Mouse (Mus musculus): ENCODE measurements around the gene Psmd9.

Psmd9 gene

DNA sequence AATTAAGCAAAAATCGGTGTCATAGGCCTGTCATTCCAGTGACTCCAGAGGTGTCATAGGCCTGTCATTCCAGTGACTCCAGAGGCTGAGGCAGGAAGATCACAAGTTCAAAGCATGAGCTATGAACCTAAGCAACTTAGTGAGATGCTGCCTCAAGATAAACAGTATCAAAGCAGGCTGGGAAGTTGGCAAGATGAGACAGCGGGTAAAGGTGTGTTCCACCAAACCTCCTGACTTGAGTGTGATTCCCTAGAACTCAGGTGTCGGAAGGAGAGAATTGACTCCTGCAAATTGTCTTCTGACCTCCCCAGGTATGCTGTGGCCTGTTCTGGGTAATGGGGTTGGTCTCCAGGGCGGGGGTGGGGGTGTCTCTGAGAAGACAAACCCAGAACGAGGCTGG is at the start of gene Psmd9:
TSS of gene Psmd9 (plus strand) at position 130 of the 400 bp plus-strand sequence.
- no peak for DNase-seq (ENCODE audit: low spot score)

DNA sequence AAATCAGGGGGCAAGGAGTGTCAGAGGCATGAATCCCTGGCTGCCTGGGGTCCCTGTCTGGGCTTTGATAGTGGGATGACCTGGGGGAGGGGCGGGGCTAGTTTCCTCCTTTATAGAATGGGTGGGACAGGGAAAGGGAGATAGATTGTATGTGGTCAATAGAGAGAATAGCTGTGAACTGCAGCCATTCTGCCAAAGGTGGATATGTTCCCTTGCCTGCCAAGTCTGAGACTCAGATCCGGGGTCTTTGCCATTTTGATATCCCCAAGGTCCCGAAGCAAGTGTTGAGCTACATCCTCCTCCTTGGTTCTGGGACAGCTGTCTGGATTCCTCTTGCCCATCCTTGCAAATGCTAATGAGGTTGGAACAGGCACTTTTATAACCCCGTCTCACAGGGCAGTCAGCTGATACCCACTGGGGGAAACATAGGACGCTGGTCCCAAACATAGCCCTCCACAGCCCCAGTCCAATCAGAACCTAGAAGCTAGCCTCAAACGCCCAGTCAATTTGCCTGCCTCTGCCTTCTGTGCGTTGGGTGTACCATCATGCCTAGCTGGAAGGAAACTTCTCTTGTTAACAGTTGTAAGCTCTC is 48.5 kb upstream of the Psmd9 start:
- DNase-seq (ENCODE audit: low spot score), result no peak

DNA sequence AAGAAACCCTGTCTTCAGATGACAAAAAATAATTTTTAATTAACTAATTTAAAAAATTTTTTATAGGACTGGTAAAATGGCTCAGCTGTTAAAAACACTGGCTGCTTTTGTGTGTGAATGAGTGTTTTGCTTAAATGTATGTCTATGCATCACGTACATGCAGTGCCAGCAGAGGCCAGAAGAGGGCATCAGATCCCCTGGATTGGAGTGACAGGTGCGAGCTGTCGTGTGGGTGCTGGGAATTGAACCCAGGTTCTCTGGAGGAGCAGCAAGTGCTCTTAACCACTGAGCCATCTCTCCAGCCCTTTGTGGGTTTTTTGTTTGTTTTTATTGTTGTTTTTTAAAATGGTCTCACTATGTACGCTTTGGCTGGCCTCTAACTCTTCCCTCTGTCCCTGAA is 47.0 kb upstream of the Psmd9 start:
- no peak for DNase-seq (ENCODE audit: low spot score)

DNA sequence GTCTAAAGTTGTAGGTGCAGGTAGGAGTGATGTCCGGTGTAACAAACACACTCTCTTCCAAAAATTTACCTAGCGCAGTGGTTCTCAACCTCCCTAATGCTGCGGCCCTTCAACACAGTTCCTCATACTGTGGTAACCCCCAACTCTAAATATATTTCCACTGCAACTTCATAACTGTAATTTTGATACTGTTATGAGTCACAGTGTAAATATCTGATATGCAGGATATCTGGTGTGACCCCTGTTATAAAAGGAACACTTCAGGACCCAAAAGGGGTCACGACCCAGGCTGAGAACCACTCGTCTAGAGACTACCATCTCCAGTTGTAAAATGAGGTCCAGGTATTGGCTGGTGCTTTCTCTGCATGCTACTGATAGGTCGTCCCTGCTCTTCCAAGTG is 44.1 kb upstream of the Psmd9 start:
- DNase-seq (ENCODE audit: low spot score), result no peak

DNA sequence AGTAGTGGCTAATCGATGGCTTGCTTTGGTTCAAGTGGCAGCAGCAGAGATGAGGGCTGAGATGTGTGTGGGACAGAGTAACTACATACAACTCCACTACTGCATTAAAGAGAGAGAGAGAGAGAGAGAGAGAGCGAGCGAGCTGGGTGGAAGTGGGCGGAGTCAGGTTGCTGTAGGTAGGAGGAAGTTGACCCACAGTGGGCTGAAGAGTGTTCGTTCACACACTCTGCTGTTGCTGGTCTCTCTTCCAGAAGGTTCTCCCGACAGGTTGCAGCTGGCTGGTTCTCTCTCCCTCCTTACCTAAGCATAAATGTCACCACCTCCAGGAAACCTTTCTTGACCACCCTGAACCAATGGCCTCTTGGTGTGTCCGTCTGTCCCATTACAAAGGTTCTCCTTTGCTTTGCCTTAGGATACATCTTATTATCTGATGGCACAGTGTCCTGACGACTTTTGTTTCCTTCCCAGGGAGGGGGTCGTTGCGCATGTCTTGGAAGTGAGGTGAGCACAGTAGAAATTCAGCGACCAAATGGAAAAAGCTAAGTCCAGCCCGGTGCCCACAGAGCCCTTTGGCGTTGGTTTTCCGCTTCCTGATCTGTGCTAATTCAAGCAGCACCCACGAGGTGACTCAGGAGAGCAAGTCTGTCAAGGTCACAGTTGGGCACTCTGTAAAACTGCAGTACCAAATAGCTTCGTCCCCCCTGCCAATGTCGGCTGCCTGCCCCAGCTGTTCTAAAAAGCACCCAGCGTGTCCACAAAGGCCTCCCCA is 43.4 kb upstream of the Psmd9 start:
- no peak for DNase-seq (ENCODE audit: low spot score)

DNA sequence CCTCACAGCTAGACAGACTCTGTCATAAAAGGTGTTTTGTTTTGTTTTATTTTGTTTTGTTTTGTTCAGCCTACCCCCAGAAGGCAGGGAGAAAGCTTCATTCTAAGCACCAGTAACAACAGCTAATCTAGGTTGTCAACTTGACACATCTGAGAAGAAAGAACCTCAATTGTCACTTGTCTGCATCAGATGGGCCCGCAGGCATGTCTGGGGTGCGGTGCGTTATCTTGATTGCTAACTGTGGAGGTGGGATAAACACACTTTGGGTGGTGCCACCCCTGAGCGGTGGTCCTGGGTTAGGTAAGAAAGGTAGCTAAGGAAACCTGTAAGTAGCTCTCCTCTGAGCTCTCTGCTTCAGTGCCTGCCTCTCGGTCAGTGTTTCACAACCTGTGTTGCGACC is 42.2 kb upstream of the Psmd9 start:
- DNase-seq (ENCODE audit: low spot score), result no peak

DNA sequence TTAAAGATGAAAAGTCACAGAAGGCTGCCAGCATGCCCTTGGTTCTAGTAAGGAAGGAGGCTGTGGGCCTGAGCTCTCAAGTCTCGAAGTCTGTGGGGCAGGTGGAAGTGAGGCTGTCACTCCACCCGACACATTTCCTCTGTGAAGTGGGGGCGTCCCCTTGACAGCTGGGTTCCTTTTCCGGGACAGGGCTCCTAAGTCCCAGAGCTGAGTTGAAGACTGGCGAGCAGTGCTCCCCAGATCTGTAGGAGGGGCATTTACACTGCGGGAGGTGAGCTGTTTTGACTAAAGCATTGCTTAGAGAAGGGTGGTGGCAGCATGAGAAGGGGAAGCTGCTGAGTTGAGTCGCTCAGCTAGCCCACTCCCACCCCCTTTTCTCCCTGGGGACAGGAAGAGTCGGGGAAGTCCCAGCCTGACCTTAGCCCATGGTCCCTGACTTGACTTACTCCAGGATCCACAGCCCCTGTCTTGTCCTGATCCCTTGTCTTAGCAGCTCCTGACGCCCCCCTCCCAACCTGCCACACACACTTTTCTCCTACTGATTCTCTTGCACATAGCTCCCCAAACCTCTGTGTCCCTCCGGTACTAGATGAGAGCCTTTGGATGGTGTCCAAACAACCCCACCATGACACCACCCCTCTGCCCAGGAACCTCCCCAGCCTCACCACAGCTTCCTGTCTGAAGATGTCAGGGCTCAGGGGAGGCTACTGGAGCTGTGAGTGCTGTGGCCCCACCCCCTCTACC is 40.6 kb upstream of the Psmd9 start:
- no peak for DNase-seq (ENCODE audit: low spot score)

DNA sequence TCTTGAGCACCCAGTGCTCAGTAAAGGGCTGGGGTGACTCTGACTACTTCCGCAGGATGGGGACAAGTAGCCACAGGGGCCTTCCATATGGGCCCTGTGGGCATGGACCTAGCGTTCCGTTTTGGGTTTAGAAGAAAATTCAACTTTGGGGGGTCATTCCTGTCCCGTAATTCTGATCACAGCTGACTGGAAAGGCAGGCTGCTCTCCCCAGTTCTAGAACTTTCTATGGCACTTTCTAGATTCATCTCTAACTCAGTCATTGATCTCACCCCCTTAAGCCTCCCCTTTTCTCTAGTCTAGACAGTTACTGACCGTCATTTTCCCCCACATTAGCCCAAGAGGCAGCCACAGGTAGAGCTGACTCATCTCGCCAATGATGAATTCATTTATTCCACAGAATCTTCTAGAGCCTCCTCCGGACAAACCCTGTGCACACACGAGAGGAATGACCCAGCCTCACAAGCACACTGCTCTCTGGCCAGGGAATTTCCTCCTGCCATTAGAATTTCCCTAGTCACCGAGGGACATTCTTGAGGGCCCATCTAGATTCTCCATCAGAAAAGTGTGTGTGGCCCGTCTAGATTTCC is 39.9 kb upstream of the Psmd9 start:
- no peak for DNase-seq (ENCODE audit: low spot score)

DNA sequence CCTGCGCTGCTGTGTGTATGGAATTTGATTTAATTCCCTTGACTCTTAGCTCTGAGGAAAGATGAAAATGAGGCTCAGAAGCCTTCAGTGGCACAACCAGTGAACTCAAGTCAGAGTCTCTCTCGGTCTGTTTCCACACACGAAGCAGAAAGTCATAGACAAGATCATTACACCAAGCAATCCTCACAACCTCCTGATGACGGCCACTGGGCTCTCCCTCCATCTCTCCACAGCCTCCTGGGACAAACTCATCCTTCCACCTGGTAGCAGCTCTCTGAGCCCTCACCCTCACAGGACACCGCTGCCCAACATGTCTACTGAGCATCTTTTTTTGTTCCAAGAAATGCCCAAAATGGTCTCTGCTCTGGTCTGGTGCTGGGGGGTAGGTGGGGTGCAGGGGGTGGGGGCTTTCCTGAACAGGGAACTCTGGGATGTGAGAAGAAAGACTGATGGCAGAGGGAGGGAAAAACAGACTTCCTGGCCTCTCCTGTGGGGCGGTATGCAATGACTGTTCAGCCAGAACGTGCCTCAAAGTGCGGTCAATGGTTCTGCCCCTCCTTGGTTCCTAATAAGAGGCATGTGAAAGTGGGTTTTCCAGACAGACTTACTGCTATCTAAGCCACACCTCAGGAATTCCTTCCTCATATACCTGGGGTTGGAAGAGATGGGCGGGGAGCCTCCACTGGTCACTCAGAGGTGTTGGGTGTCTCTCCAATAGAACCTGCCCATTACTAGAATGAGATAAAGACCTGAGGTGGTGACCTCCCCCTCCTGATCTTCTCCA is 39.0 kb upstream of the Psmd9 start:
- DNase-seq (ENCODE audit: low spot score), result no peak

DNA sequence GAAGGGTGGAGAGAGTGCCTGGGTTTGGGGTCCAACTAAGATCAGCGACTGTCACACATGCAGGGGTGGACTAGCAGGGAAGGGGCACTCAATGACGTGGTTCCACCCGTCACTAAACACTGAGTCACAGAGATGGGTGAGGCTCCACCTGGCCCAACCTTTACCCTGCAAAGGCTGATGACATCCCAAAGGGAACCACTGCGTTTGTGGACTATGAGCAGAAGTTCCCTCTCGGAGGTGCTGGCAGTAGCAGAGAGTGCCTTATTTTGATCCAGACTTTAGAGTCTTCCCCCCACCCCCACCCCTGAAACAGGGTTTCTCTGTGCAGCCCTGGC is 38.4 kb upstream of the Psmd9 start:
- no peak for DNase-seq (ENCODE audit: low spot score)

DNA sequence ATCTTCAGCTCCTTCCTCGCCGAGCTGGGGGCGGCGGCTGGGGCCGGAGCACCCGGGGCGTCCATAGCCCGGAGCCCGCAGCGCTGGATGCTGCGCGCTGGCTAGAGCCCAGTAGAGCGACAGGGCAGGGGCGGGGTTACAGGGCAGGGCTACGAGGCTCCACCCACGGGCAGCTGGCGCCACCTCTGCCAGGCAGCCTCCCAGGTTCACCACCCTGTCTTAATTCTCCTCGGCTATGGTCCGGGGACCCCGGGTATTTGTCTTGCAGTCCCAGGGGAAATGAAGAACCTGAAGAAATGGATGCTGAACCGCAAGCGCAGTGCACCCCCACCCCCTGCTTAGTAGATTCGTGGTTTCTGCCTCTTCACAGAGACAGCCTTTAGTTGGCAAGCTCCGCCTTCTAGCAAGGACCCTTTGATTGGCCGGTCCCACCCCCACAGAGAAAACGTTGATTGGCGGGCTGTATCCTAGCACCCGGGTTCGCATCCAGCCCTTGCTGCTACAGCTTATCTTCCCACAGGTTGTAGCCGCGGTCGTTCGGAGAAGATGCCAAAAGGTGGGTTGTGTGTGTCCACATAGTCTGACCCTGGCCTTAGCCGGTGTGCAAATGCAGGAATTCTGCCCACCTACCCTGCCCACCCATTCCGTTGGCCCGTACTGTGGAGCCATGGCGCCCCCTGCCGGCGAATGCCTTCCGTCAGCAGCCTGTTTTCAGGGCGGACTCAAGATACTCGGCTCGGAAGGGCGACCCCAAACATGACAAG is 36.7 kb upstream of the Psmd9 start, which contains the start of gene Rhof:
TSS of gene Rhof (minus strand) at position 385 of the 764 bp plus-strand sequence.
- peak; percentile 94 for DNase-seq (ENCODE audit: low spot score)

DNA sequence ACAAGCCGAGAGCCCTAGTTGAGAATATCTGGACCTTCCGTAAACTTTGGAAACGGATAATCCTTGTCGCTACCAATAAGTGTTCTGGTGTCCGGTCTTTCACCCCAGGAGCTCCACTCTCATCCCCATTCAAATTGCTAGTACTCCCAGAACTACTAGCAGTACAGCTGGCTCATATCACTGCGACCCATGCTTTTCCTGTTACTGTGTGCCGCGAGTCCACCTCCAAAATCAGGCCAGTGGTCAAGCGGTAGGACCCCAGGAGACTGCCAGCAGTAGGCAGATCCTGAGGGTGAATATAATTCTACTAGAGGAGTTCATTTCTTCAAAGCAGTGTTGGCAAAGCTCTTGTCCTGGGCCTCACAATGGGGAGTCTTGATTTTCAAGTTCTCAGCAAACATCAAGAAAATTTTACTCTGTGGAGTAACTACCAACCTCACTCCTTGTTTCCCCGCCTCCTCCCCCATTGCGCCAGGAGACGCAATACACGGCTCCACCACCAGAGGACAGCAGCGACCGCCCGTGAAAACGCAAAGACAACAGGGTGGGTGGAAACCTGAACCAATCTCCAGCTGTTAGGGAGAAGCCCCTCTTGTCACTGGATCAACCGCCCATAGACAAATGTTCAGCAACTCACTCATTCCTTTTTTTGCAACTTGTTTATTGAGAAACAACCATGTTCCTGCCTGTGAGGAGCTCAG is 36.0 kb upstream of the Psmd9 start:
- DNase-seq (ENCODE audit: low spot score), result peak; percentile 93

DNA sequence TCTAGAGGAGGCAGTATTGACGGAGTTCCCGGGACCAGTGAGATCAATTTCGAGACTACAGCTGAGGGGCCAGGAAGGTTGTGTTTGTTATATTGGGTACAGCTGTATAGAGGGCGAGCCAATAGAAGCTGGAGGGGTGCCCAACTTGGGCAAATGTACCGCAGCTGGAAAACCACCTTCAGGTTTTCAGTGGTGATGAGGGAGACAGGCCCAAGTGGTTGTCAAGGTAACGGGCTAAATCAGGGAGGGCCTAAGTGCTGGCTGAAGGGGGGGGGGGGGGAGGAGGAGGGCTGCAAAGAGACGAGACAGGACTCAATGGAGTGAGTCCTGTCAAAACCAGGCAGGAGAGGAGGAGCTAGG is 35.4 kb upstream of the Psmd9 start:
- no peak for DNase-seq (ENCODE audit: low spot score)

DNA sequence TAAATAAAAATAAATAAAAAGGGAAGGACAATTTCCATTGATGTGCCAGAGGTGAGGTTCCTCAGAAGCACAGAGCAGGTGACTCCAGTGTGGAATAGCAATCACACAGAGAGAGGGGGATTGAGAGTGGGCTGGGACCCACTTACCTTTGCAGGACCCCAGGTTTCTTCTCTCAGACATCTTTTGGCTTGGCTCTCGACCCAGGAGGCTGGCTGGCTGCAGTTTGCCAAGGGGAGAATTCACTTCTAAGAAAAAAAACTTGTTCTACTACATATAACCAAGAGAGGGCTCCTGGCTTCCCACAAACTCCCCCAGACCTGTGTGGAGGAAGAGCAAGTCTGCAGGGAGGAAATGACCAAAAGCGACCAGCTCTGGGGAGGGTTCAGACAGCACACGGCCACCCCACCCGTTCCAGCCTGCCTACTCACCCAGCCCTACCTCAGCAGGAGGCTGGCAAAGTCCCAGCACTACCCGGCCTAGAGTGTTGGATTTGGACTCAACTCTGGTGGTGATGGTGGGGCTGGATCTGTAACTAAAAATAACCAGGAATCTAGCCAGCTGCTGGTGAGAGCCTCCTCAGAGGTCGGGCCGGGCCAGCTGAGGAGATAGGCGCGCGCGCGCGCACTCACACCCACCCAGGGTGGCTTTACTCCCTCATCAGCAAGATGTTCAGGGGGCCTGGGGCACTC is 34.9 kb upstream of the Psmd9 start:
- DNase-seq (ENCODE audit: low spot score), result peak; percentile 79

DNA sequence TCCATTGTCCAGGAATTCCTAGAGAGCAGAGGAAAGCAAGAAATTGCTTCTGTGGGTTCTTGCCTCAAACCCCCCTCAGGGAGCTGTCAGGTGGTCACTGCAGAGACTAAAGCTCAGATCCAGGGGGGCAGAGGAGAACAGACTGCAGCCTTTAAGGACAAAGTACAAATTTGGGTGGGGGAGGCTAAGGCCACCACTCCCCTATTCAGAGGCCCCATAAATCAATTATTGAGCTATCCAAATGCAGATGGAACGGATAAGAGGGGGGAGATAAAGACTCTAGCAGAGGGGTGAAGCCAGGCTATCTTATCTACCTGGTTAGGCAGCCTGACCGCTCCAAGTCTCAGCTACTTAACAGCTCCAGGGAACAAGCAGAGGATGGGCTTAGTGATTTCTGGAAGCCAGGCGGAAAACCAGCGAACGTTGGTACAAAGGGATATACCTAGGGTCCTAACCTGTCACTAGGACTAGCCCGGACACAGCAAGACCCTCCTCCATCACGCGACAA is 34.3 kb upstream of the Psmd9 start:
- no peak for DNase-seq (ENCODE audit: low spot score)

DNA sequence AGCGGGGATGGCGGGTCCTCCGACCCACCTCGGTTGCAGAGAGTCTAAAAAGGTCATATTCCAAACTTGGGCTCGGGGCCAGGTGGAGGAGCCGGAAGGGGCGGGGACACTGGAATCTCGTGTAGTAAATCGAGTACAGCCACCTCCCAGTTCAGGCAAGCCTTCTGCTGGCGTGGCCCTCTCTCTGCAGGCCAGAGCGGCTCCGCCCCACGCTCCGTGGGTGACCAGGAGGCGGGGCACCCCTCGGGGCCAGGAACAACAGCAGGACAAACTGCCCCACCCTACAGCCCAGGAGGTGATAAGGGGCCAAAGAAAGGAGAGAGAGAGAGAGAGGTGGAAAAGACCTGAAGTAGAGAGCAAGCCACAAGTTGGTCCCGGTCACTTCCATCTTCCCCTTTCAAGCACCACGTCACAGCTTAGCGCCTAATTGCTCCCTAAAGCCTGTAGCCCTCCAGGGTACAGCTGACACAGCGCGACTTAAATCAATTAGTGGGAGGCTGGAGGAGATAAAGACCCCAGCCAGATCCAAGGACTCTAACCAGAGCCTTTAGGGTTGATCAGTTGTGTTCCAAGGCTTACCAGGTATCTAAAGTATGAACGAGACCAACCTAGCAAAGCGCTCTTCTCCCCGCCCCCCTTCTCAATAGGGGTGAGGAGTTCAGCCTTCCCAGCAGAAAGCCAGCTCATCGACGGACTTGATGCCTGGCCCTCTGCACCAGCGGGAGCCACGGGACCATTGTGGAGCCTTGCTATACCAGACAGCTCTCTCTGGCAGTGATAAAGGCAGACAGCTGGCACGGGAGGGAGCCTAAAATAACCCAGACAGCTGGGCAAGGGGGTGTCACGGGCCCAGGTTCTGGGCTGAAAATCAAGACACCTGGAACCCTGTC is 33.5 kb upstream of the Psmd9 start:
- peak; percentile 94 for DNase-seq (ENCODE audit: low spot score)

DNA sequence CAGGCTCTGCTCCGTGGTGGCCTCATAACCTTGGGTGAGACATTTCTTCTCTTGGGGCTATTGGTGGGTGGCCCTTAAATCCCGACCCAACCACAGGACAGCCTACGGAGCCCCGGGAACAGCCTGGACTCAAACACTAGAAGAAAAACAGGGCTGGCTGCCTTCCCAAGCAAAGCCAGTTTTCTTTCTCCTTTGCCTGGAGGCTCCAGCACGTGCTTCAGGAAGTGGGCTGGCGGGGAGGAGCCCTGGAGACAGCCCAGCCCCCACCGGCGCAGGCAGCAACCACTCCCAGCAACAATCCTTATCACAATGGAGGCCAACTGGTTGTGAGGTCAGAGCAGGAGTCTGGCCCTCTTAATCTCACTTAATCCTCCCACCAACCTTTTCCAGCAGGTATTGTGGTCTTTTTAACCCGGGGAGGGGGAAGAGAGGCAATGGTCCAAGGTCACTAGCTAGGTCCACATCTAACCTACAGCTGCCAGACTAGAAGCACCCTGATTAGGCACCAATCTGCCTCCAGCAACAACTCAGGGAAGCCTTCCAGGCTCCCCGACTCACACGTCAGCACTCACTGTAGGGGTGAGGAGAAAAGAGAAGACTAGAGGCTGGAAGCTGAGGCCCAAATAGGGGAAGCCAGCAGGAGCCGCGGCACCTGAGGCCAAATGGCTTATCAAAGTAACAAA is 32.7 kb upstream of the Psmd9 start:
- peak; percentile 95 for DNase-seq (ENCODE audit: low spot score)
